Mouse (Mus musculus) liver, postnatal 0 days (tissue): ENCODE results near the gene Atp2c1.

ENCODE experiments used
- CTCF ChIP-seq: sonication (generic); IDR thresholded peaks from 2 replicates; pipeline ENCODE4 v1.5.1; 2016; ENCODE audit warnings: antibody characterized with exemption, low read depth
- EP300 ChIP-seq: IDR thresholded peaks from 2 replicates; pipeline ENCODE4 v1.6.1; 2016; ENCODE audit warnings: antibody characterized with exemption, low read depth, mild to moderate bottlenecking

DNA sequence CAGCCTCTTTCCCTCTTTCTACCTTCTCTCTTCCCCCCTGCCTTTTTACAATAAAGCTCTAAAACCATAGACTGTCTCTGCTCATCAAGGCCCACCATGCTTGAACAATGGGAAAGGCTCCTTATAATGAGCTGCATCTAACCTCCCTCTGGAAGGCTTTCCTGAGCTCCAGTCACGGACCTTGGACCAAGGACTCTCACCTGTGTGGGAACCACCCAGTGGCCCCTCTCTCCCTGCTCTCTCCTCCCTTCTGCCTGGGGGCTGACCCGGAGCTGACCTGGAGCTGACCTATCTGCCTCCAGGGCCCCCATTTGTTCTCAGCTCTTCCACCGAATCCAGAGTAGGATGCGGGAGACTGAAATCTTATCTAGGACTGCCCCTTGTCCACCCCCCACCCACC is 24.3 kb upstream of the Atp2c1 start:
- TF ChIP-seq CTCF, result no peak
- TF ChIP-seq EP300, result no peak
